Mouse (Mus musculus) cerebellum, postnatal 36 days (tissue): Measurements from ENCODE around the gene Fto.
A peak's percentile ranks its signal among the peaks of the same experiment; 100 is the strongest.

Source experiments
- DNase-seq, 2 experiments: peaks; one replicate each; pipeline ENCODE4 v3.0.0; 2021 to 2022; ENCODE audit warnings: mixed read lengths in 2 of 2

Fto gene

GRCm38 (mm10) chr8:91502791-91503190, 189.5 kb downstream of the Fto start:
- DNase-seq: no peak

- DNase-seq: no peak
Measured at GRCm38 (mm10) chr8:91504360-91504759, 191.0 kb downstream of the Fto start.

- DNase-seq: peak; percentile 62 to 73
Measured at GRCm38 (mm10) chr8:91504891-91505290, 191.6 kb downstream of the Fto start.

- no peak for DNase-seq
Measured at GRCm38 (mm10) chr8:91505411-91505954, 192.2 kb downstream of the Fto start.

GRCm38 (mm10) chr8:91505997-91506672, 192.8 kb downstream of the Fto start:
- DNase-seq: no peak

- DNase-seq: no peak
Measured at GRCm38 (mm10) chr8:91506682-91507257, 193.4 kb downstream of the Fto start.

- DNase-seq: no peak
Measured at GRCm38 (mm10) chr8:91507681-91508097, 194.4 kb downstream of the Fto start.

GRCm38 (mm10) chr8:91508284-91508683, 195.0 kb downstream of the Fto start:
- DNase-seq: no peak

- DNase-seq: no peak
Measured at GRCm38 (mm10) chr8:91509206-91509899, 196.0 kb downstream of the Fto start.

GRCm38 (mm10) chr8:91509900-91510260, 196.6 kb downstream of the Fto start:
- no peak for DNase-seq

- no peak for DNase-seq
Measured at GRCm38 (mm10) chr8:91510716-91511115, 197.4 kb downstream of the Fto start.

GRCm38 (mm10) chr8:91511943-91512342, 198.6 kb downstream of the Fto start:
- no peak for DNase-seq

- no peak for DNase-seq
Measured at GRCm38 (mm10) chr8:91514752-91515478, 201.6 kb downstream of the Fto start.

- no peak for DNase-seq
Measured at GRCm38 (mm10) chr8:91516422-91516821, 203.1 kb downstream of the Fto start.

- DNase-seq: no peak
Measured at GRCm38 (mm10) chr8:91518085-91518484, 204.8 kb downstream of the Fto start.

GRCm38 (mm10) chr8:91522201-91522600, 208.9 kb downstream of the Fto start:
- no peak for DNase-seq

GRCm38 (mm10) chr8:91524056-91524864, 210.9 kb downstream of the Fto start:
- no peak for DNase-seq

GRCm38 (mm10) chr8:91524865-91525250, 211.5 kb downstream of the Fto start:
- DNase-seq: no peak

- no peak for DNase-seq
Measured at GRCm38 (mm10) chr8:91525342-91525817, 212.1 kb downstream of the Fto start.

GRCm38 (mm10) chr8:91528967-91529366, 215.6 kb downstream of the Fto start:
- DNase-seq: no peak

- DNase-seq: no peak
Measured at GRCm38 (mm10) chr8:91529699-91530098, 216.4 kb downstream of the Fto start.

GRCm38 (mm10) chr8:91530656-91531055, 217.3 kb downstream of the Fto start:
- DNase-seq: no peak
